In genomic region chr10:24149135-24149781, GRCm38 (mm10) we compare ENCODE assay signal across 8 mouse cellular contexts. TPM values are rescaled to one million over a fixed set of nuclear protein-coding genes. Genes with fewer than 3 reads are reported as not detected.
DNase-seq lines count a peak whose midpoint lies in the region; ATAC-seq and TF ChIP-seq lines count a peak whose summit lies in the region.

Stx7 (plus strand) TSS chr10:24149302.

- peak within 1 kb of the TSS; percentile 96 for H3K4me3 ChIP-seq in gastrocnemius, adult 2 months
- peak within 1 kb of the TSS; percentile 93 for H3K4me3 ChIP-seq in hindbrain, postnatal 0 days (ENCODE audit: low read length)
- peak within 1 kb of the TSS; percentile 85 for H3K4me3 ChIP-seq in left cerebral cortex, adult 2 months

- H3K4me2 ChIP-seq in hindbrain, postnatal 0 days (ENCODE audit: low read depth, low read length) = peak within 1 kb of the TSS; percentile 67

- no peaks in the 10 kb centered on the region for H3K9me3 ChIP-seq in hindbrain, postnatal 0 days (ENCODE audit: low read length)

- under 1% methylated on average over 39 of the region's 45 CpGs for WGBS in hindbrain, postnatal 0 days

- no peaks in the 10 kb centered on the region for H3K4me1 ChIP-seq in hindbrain, postnatal 0 days (ENCODE audit: insufficient read depth, low read length)

- H3K27ac ChIP-seq in gastrocnemius, adult 2 months = peak within 1 kb of the TSS; percentile 94
- H3K27ac ChIP-seq in hindbrain, postnatal 0 days = peak within 1 kb of the TSS; percentile 87
- H3K27ac ChIP-seq in left cerebral cortex, adult 2 months = peak within 1 kb of the TSS; percentile 91

- DNase-seq in WW6 (ENCODE audit: low read depth, low spot score) = peak; percentile 61
- DNase-seq in cerebellum, postnatal 4 days (ENCODE audit: low spot score in 2 of 2) = peak; percentile 70 to 88
- peak; percentile 96 for DNase-seq in gastrocnemius, adult 2 months
- peak; percentile 97 for DNase-seq in hindbrain, postnatal 0 days (ENCODE audit: low spot score)
- DNase-seq in left cerebral cortex, adult 2 months (ENCODE audit: extremely low spot score in 1 of 2, low spot score in 2 of 2) = peak; percentile 90 to 92
- DNase-seq in right cerebral cortex, adult 2 months (ENCODE audit: low spot score in 2 of 2) = peak; percentile 90
- DNase-seq in urinary bladder, postnatal 14 days (ENCODE audit: low spot score) = peak; percentile 92

- H3K27me3 ChIP-seq in hindbrain, postnatal 0 days (ENCODE audit: insufficient read depth, low read length) = no peaks in the 10 kb centered on the region

- intact Hi-C loops in gastrocnemius, adult 2 months (cut with DNase I) = no loop called here
- intact Hi-C loops in left cerebral cortex, adult 2 months (cut with DNase I) = no loop called here

- no peaks in the 10 kb centered on the region for H3K36me3 ChIP-seq in hindbrain, postnatal 0 days (ENCODE audit: insufficient read depth, low read length)

- ATAC-seq in hindbrain, postnatal 0 days = peak; percentile 99
- peak; percentile 93 for ATAC-seq in megakaryocyte, adult 5-6 weeks (ENCODE audit: poor library complexity, severe bottlenecking)

- peak within 1 kb of the TSS; percentile 83 for H3K9ac ChIP-seq in hindbrain, postnatal 0 days (replicated peaks; ENCODE audit: low read length)

- TF ChIP-seq CTCF in gastrocnemius, adult 2 months (IDR thresholded peaks at IDR 0.05) = no peak
- TF ChIP-seq CTCF in hindbrain, postnatal 0 days (IDR thresholded peaks at IDR 0.05; ENCODE audit: low read depth) = no peak
- TF ChIP-seq CTCF in left cerebral cortex, adult 2 months (IDR thresholded peaks at IDR 0.05) = no peak

RNA-seq across cellular contexts. Expression of gene Stx7, which starts in this region (rescaled TPM):
- total RNA-seq in gastrocnemius, adult 2 months (2021) = 10 to 100 TPM; 21.7 to 26.1 TPM
- total RNA-seq in hindbrain, postnatal 0 days (2014; rRNA removed) = 109 and 111 TPM in 2 replicates
- 289 and 299 TPM in 2 replicates for polyA plus RNA-seq in hindbrain, postnatal 0 days (2015; fragmentation: Nextera tagmentation; extraction: Ambion mirVana)
- total RNA-seq in left cerebral cortex, adult 2 months (2021) = 100 to 1,000 TPM; 136 to 144 TPM
- total RNA-seq in megakaryocyte, adult 5-6 weeks (2015) = 163 and 174 TPM in 2 replicates
- total RNA-seq in megakaryocyte, adult 5-6 weeks (2017) = 174 and 189 TPM in 2 replicates

Comparison
In these comparisons a context has a peak if more than half of its experiments do, and no peak if none do; other contexts are left out.
1. Peak in every context shown above with its lines: DNase-seq, ATAC-seq, H3K4me3 ChIP-seq and H3K27ac ChIP-seq.